Mouse (Mus musculus): ENCODE measurements around the gene Uqcr11.

- TF ChIP-seq GATA1 (IDR thresholded peaks at IDR 0.05; ENCODE audit: low read length) (no peak), TAL1 (IDR thresholded peaks at IDR 0.05; ENCODE audit: low read length) (no peak)
Observed at GRCm38 (mm10) chr10:80444339-80445045, 37.9 kb upstream of the Uqcr11 start.

Measured in erythroblast, embryonic 14.5 days (primary cell).